Mouse (Mus musculus) lung, postnatal 0 days (tissue): Measurements from ENCODE around the gene Fgf12. TPM values are rescaled to one million over a fixed set of nuclear protein-coding genes. Genes with fewer than 3 reads are reported as not detected.

Experiments used
- ATAC-seq: fragments of 200-750 bp; cut with Nextera tagmentation; 2 replicates; pipeline ENCODE4 v1.8.0; 2017; ENCODE audit warnings: moderate library complexity
- DNase-seq: peaks from one replicate; pipeline ENCODE4 v3.0.0-alpha.2; 2016; ENCODE audit warnings: low spot score
- H3K27ac ChIP-seq: fragments of 300-500 bp; sonication (generic); 2 replicates; pipeline ENCODE4 v1.5.1; 2014; ENCODE audit warnings: antibody characterized with exemption, mild to moderate bottlenecking, low read length, mixed read lengths
- H3K27me3 ChIP-seq: fragments of 300-500 bp; sonication (generic); replicated peaks from 2 replicates; pipeline ENCODE4 v1.6.1; 2014; ENCODE audit warnings: low read length, mixed read lengths; ENCODE audit not compliant: insufficient read depth
- H3K36me3 ChIP-seq: fragments of 300-500 bp; sonication (generic); 2 replicates; pipeline ENCODE4 v1.6.1; 2014; ENCODE audit warnings: low read length, mixed read lengths; ENCODE audit not compliant: insufficient read depth
- H3K4me1 ChIP-seq: fragments of 300-500 bp; sonication (generic); 2 replicates; pipeline ENCODE4 v1.6.1; 2014; ENCODE audit warnings: antibody characterized with exemption, low read depth, low read length, mixed read lengths; ENCODE audit not compliant: insufficient read depth
- H3K4me2 ChIP-seq: fragments of 300-500 bp; sonication (generic); replicated peaks from 2 replicates; pipeline ENCODE4 v1.6.1; 2014; ENCODE audit warnings: low read depth, mild to moderate bottlenecking, low read length, moderate library complexity, mixed read lengths
- H3K4me3 ChIP-seq: fragments of 300-500 bp; sonication (generic); 2 replicates; pipeline ENCODE4 v1.5.1; 2014; ENCODE audit warnings: low read depth, low read length
- H3K9ac ChIP-seq: fragments of 300-500 bp; sonication (generic); replicated peaks from 2 replicates; pipeline ENCODE4 v1.6.1; 2014; ENCODE audit warnings: low read depth, mild to moderate bottlenecking
- H3K9me3 ChIP-seq: fragments of 300-500 bp; sonication (generic); 2 replicates; pipeline ENCODE4 v1.6.1; 2016; ENCODE audit warnings: low read length, mixed read lengths
- CTCF ChIP-seq: IDR thresholded peaks from 2 replicates; pipeline ENCODE4 v1.5.1; 2016; ENCODE audit warnings: antibody characterized with exemption, mild to moderate bottlenecking
- EP300 ChIP-seq: IDR thresholded peaks from 2 replicates; pipeline ENCODE4 v1.6.1; 2016; ENCODE audit warnings: antibody characterized with exemption, mild to moderate bottlenecking, control low read depth
- WGBS: fragments of 180-500 bp; shearing (Covaris S2); extraction: QIAGEN DNeasy Blood & Tissue Kit; methylation state at CpG from one replicate; pipeline ENCODE4 v1.1.7; 2014; 5-methylcytosine and 5-hydroxymethylcytosine counted together
- polyA plus RNA-seq: library from polyadenylated mRNA; unstranded; fragments of >200 nt; fragmentation: Nextera tagmentation; extraction: Ambion mirVana; gene quantifications from 2 replicates; pipeline ENCODE4 v1.2.1, GENCODE M21; 2015

Gene Fgf12
- polyA plus RNA-seq, 1 experiment from 2014 or later, result 3.6 TPM

- DNase-seq (no peak), ATAC-seq (no peak)
These were observed 71.2 kb downstream of the Fgf12 start for GRCm38 (mm10) chr16:28681625-28682024.

GRCm38 (mm10) chr16:28668815-28669347 lies 84.0 kb downstream of the Fgf12 start:
- ATAC-seq, result no peak

More at GRCm38 (mm10) chr16:28681625-28682024, 71.2 kb downstream of the Fgf12 start:
- Histone ChIP-seq H3K27ac (no peak overlapping the region), H3K9ac (no peak overlapping the region), H3K9me3 (no peaks in the 10 kb centered on the region), H3K36me3 (no peaks in the 10 kb centered on the region), H3K4me3 (no peak overlapping the region), H3K4me1 (no peaks in the 10 kb centered on the region), H3K4me2 (no peak overlapping the region), H3K27me3 (no peaks in the 10 kb centered on the region)
- 72% methylated on average over 3 of the region's 3 CpGs for WGBS
- TF ChIP-seq CTCF (no peak), EP300 (no peak)

GRCm38 (mm10) chr16:28652640-28653039 lies 100.2 kb downstream of the Fgf12 start:
- no peaks in the 10 kb centered on the region for H3K36me3 ChIP-seq
- H3K4me3 ChIP-seq, result no peak overlapping the region
- 83% methylated on average over 10 of the region's 10 CpGs for WGBS
- H3K4me2 ChIP-seq, result no peak overlapping the region
- H3K4me1 ChIP-seq, result no peaks in the 10 kb centered on the region
- no peak for TF ChIP-seq CTCF
- no peak for TF ChIP-seq EP300
- H3K9ac ChIP-seq, result no peak overlapping the region
- no peak overlapping the region for H3K27ac ChIP-seq
- ATAC-seq (no peak), DNase-seq (no peak)
- H3K9me3 ChIP-seq, result no peaks in the 10 kb centered on the region
- H3K27me3 ChIP-seq, result no peaks in the 10 kb centered on the region

More at GRCm38 (mm10) chr16:28668815-28669347, 84.0 kb downstream of the Fgf12 start:
- DNase-seq, result no peak
- no peaks in the 10 kb centered on the region for H3K27me3 ChIP-seq
- TF ChIP-seq CTCF (no peak), EP300 (no peak)
- no peaks in the 10 kb centered on the region for H3K9me3 ChIP-seq
- WGBS, result 74% methylated on average over 5 of the region's 5 CpGs
- no peak overlapping the region for H3K9ac ChIP-seq
- H3K36me3 ChIP-seq, result no peaks in the 10 kb centered on the region
- no peaks in the 10 kb centered on the region for H3K4me1 ChIP-seq
- no peak overlapping the region for H3K27ac ChIP-seq
- no peak overlapping the region for H3K4me2 ChIP-seq
- no peak overlapping the region for H3K4me3 ChIP-seq

- Histone ChIP-seq H3K27me3 (no peaks in the 10 kb centered on the region), H3K4me3 (no peak overlapping the region), H3K4me1 (no peaks in the 10 kb centered on the region), H3K36me3 (no peaks in the 10 kb centered on the region), H3K4me2 (no peak overlapping the region), H3K27ac (no peak overlapping the region), H3K9me3 (no peaks in the 10 kb centered on the region), H3K9ac (no peak overlapping the region)
- 53% methylated on average over 3 of the region's 3 CpGs for WGBS
- TF ChIP-seq CTCF (no peak), EP300 (no peak)
- ATAC-seq, result no peak
- no peak for DNase-seq
These were observed 102.3 kb downstream of the Fgf12 start for GRCm38 (mm10) chr16:28650589-28650988.

- 82% methylated on average over 3 of the region's 3 CpGs for WGBS
- no peak for ATAC-seq
- Histone ChIP-seq H3K27me3 (no peaks in the 10 kb centered on the region), H3K27ac (no peak overlapping the region), H3K4me3 (no peak overlapping the region), H3K9ac (no peak overlapping the region), H3K9me3 (no peaks in the 10 kb centered on the region), H3K4me1 (no peaks in the 10 kb centered on the region), H3K4me2 (no peak overlapping the region), H3K36me3 (no peaks in the 10 kb centered on the region)
- TF ChIP-seq EP300 (no peak), CTCF (no peak)
- DNase-seq, result no peak
These were observed 107.8 kb downstream of the Fgf12 start for GRCm38 (mm10) chr16:28645030-28645429.

GRCm38 (mm10) chr16:28631721-28632120 lies 121.1 kb downstream of the Fgf12 start:
- Histone ChIP-seq H3K4me3 (no peak overlapping the region), H3K9ac (no peak overlapping the region), H3K27me3 (no peaks in the 10 kb centered on the region), H3K4me1 (no peaks in the 10 kb centered on the region), H3K4me2 (no peak overlapping the region), H3K27ac (no peak overlapping the region), H3K36me3 (no peaks in the 10 kb centered on the region), H3K9me3 (no peaks in the 10 kb centered on the region)
- TF ChIP-seq CTCF (no peak), EP300 (no peak)
- WGBS, result 83% methylated on average over 5 of the region's 5 CpGs
- DNase-seq, result no peak
- ATAC-seq, result no peak
